In the genomic region with DNA sequence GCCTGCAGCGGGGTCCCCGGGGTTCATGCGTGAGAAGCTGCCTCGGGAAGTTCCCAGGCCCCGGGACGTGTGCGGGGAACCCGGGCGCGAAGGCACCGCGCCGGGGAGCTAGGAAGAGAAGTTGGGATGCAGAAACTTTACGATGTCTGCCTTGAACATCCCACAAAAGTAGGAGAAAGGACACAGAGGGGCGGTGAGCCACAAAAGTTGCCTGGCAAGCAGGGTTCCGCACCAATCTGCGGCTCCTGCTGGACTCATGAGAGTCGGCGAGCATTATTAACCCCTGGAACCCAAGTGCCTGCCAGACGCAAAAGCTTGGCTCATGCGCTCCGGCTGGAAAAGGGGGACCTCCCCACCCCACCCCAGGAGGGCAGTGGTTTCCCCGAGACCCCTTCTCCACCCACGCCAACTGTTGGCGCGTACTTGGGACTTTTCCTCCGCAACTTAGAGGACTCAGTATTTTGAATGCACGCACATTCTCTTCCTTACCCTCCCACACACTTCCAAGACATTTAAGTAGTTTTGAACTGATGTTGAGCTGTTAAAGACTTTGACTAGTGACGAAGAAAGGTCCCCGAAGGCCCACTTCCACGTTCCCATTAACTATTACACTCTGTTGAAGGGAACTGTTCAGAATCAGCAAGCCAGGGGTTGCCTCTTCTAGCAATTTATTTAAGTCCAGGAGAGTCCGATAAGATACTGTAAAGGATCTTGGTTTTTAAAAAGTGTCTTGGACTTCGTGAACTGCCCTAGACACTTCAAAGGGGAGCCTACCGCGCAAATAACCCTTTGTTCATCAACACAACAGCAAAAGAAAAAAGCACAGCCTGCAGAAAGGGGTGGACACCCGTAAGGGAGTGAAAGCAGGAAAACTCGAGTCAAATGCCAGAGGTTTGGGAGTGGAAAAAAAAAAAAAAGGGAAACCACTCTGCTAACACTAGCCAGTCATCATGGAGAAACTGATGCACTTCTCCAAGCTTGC, we compare ENCODE assay signal across 9 mouse cellular contexts. TPM values are rescaled to one million over a fixed set of nuclear protein-coding genes. Genes with fewer than 3 reads are reported as not detected.
DNase-seq lines count a peak whose midpoint lies in the region; ATAC-seq lines count a peak whose summit lies in the region.
"Had no signal": no experiment of that assay in that cellular context is flagged by ENCODE, and none has a peak within 500 bp of the region (broad histone marks: within the 10 kb centered on the region; RNA-seq: fewer than 3 reads in every experiment).

No protein-coding gene starts in this region.

- no peaks in the 10 kb centered on the region for H3K36me3 ChIP-seq in hindbrain, embryonic 11.5 days (ENCODE audit: control insufficient read depth, insufficient read depth, low read length)
- H3K36me3 ChIP-seq in liver, embryonic 15.5 days (replicated peaks) = no peaks in the 10 kb centered on the region

- peak overlapping the region; percentile 94 for H3K27ac ChIP-seq in hindbrain, embryonic 11.5 days (ENCODE audit: low read depth, low read length)
- peak overlapping the region; percentile 72 for H3K27ac ChIP-seq in liver, embryonic 15.5 days (replicated peaks)

- H3K4me1 ChIP-seq in hindbrain, embryonic 11.5 days (replicated peaks; ENCODE audit: control insufficient read depth, insufficient read depth, low read length) = no peaks in the 10 kb centered on the region
- H3K4me1 ChIP-seq in liver, embryonic 15.5 days (replicated peaks) = no peaks in the 10 kb centered on the region

- WGBS in hindbrain, embryonic 11.5 days = under 1% methylated on average over 37 of the region's 37 CpGs
- 3% methylated on average over 37 of the region's 37 CpGs for WGBS in liver, embryonic 15.5 days (ENCODE audit: insufficient replicate concordance)

- H3K9me3 ChIP-seq in hindbrain, embryonic 11.5 days (ENCODE audit: control insufficient read depth, low read length) = no peaks in the 10 kb centered on the region
- no peaks in the 10 kb centered on the region for H3K9me3 ChIP-seq in liver, embryonic 15.5 days (replicated peaks)

- DNase-seq in frontal cortex, postnatal 14 days (ENCODE audit: low spot score in 2 of 2) = peak; percentile 25 to 41
- DNase-seq in urinary bladder, postnatal 14 days (ENCODE audit: low spot score) = peak; percentile 49
- DNase-seq in urinary bladder, postnatal 25 days (ENCODE audit: low spot score) = no peak
- DNase-seq in hindbrain, embryonic 11.5 days (ENCODE audit: low spot score) = no peak
- DNase-seq in gastrocnemius, postnatal 4 days (ENCODE audit: low spot score in 2 of 2) = no peak
- no peak for DNase-seq in spleen, postnatal 36 days (ENCODE audit: low spot score in 2 of 2)

- no peak; the same call in 1 of the 2 replicates for ATAC-seq in frontal cortex, adult (ENCODE audit: low TSS enrichment)
- no peak; the same call in 1 of the 2 replicates for ATAC-seq in hindbrain, embryonic 11.5 days (ENCODE audit: low FRiP score)
- ATAC-seq in liver, embryonic 15.5 days (ENCODE audit: insufficient read depth) = peak; percentile 9; the same call in 1 of the 2 replicates

- peak overlapping the region; percentile 83 for H3K9ac ChIP-seq in hindbrain, embryonic 11.5 days (ENCODE audit: low read depth, low read length)
- H3K9ac ChIP-seq in liver, embryonic 15.5 days = peak overlapping the region; percentile 35; the same call in 1 of the 2 replicates

- H3K4me2 ChIP-seq in hindbrain, embryonic 11.5 days (replicated peaks; ENCODE audit: low read depth, low read length) = peak overlapping the region; percentile 67
- peak overlapping the region; percentile 54 for H3K4me2 ChIP-seq in liver, embryonic 15.5 days

- peak overlapping the region; percentile 73 for H3K4me3 ChIP-seq in hindbrain, embryonic 11.5 days (ENCODE audit: low read depth, low read length)
- H3K4me3 ChIP-seq in liver, embryonic 15.5 days (replicated peaks) = peak overlapping the region; percentile 57

- H3K27me3 ChIP-seq in hindbrain, embryonic 11.5 days (ENCODE audit: control insufficient read depth, insufficient read depth, low read length) = no peaks in the 10 kb centered on the region
- peaks cover 57% of the 10 kb centered on the region for H3K27me3 ChIP-seq in liver, embryonic 15.5 days

RNA-seq across cellular contexts. Expression of gene Fermt2, which starts 0.7 kb away (rescaled TPM):
- 74.4 and 88.1 TPM in 2 replicates for polyA plus RNA-seq in hindbrain, embryonic 11.5 days (2014; fragmentation: Nextera tagmentation; extraction: Ambion mirVana)
- polyA plus RNA-seq in liver, embryonic 15.5 days (2015; fragmentation: Nextera tagmentation; extraction: Ambion mirVana) = 31.1 and 32.9 TPM in 2 replicates
- 100 to 1,000 TPM; 210 to 227 TPM for total RNA-seq in gastrocnemius, postnatal 4 days (2021)
- total RNA-seq: MEL had no signal

Comparison
In these comparisons a context has a peak if more than half of its experiments do, and no peak if none do; other contexts are left out.
1. DNase-seq: peak in frontal cortex, postnatal 14 days (2 of 2) and urinary bladder, postnatal 14 days (single experiment); none in urinary bladder, postnatal 25 days (single experiment), hindbrain, embryonic 11.5 days (single experiment), gastrocnemius, postnatal 4 days (0 of 2) and spleen, postnatal 36 days (0 of 2).